Mouse (Mus musculus) right cerebral cortex, postnatal 4 days (tissue): ENCODE results near the gene Aldh1l1.

Experiments used
- DNase-seq: peaks from one replicate; pipeline ENCODE4 v3.0.0-alpha.2; 2022

Aldh1l1 gene

GRCm38 (mm10) chr6:90472697-90473096, 13.5 kb upstream of the Aldh1l1 start:
- no peak for DNase-seq

DNA sequence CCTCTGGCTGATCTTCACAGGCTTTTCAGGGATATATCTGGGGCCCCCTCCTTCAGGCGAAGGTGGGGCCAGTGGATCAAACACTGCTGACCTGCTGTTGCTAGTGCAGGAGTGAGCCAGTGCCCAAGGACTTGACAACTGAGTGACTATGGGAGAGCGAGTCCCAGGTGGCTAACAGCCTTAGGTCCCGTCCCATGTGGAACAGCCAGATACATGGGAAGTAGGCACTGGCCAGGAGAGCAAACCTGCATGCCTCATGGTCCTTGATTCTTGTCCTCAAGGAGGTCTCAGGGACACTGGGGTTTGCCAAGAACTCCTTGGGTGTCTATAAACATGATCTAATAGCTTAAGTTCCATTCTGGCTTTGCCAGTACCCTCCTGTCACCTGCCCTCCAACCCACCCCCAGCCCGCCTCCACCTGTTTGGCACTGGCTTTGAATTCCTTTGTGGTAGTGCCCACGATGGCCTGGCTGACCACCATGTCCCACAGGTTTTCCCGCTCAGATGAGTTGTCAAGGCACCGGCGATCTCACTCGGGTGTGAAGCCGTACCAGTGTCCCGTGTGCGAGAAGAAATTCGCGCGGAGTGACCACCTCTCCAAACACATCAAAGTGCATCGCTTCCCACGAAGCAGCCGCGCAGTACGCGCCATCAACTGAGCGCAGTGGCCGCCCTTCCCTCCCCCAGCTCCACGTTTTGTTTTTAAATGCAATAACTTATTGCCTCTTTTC, 12.4 kb upstream of the Aldh1l1 start:
- no peak for DNase-seq

DNA sequence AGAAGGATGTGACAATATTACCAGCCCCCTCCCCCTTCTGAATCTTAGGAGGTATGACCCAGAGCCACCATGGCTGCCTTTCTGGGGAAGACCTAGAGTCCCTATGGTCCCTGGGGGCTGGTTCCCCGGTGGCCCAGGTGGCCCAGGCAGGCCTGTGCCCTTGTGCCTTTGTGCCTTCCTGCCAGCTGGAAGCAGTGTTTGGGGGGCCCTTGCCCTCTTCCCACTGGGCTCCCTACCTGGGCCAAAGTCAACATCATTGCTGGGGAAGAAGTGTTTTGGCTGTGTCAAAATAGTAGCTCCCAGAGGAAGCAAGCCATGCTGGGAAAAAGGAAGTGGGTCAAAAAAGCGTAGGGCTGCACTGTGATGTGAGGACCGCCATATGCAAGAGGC, 11.9 kb upstream of the Aldh1l1 start:
- no peak for DNase-seq

DNA sequence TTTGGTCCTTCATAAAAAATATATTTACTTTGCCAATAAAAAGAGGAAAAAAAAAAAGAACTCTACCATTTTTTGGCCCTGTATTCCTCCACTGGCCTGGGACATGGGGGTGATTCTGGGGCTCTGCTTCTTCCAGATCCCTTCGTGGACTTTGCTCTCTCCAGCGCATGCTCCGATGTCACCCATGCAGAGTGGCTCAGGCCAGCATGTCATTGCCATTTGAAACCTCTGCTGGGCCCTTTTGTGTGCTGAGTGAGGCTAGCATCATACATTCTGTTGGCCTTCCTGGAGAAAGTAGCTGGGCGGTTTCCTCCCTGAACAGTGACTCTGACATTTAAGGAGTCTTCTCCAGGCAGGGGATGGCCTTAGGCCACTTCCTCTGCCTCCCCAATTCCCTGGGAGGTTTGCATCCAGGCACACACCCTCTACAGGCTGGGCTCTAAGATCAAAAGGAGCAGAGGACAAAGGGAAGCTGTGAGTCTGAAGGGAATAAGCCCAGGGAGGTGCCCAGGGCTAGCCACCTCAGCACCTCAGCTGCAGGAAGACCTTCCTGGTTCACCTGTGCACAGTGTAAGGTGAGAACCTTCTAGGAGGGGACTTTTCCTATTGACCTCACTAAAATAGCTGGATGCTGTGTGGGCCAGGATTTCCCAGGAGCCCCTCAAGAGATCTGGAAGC, 10.9 kb upstream of the Aldh1l1 start:
- DNase-seq = no peak

- no peak for DNase-seq
Observed at GRCm38 (mm10) chr6:90475854-90476212, 10.4 kb upstream of the Aldh1l1 start.

DNA sequence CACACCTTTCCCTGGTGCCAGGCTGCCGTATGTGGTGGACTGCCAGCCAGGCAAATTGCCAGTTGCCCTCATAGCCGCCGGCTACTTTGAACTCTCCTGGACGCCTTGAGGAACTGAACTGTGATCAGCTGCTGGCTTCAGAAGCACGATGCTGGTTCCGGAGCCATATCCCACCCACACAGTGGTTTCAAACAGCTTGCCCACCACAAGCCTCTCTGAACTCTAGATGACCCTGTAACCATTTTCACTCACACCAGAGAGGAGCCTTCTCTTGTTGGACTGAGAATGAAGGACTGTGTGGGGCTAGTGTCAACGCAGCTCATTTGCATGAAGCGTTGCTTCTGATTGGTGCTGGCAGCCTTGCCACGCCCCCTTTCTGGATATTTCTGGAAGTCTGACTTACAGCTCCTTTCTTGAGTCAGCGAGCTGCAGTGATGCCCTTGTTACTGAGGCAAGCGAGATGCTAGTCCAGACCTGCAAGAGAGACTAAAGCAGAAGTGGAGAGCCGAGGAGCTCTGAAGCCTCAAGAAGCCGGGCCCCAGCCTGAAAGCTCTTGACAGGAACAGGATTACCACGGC, 9.2 kb upstream of the Aldh1l1 start:
- DNase-seq = no peak

DNA sequence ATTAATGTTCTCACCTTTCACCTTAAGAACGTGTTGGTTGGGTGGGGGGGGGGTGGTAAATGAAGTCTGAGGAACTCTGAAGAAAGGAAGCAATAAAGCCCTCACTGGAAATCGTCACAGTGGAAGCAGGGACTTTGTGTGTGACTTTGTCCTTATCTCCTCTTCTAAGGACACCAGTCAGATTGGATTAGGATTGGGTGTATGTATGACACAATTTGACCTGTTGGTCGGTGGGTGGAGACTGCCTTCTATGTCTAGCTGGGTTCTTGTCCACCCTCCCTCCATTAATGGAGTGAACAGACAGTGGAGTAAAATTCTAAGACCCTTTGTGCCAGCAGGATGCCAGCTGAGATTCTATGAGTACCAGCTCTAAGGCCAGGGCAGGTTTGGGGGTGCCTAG, 2.0 kb upstream of the Aldh1l1 start:
- no peak for DNase-seq

DNA sequence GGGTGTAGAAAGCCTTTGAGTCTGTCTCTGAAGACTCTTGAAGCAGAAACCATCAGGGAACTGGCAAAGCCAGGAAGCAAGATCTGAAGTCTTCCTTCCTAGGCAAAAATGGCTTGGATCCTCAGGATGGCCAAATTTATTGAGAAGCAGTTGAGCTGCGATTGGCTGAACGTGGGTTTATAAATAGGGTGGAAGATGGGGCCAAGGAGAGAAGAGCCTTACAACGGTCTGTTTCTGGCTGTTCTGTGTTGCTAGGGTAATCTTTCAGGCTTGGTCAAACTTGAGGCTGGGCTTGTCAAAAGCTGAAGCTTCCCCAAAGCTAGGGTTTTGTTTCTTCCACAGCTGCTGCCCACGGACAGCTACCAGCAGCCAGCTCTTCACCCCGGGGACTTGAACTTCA, 1.4 kb upstream of the Aldh1l1 start:
- no peak for DNase-seq

DNA sequence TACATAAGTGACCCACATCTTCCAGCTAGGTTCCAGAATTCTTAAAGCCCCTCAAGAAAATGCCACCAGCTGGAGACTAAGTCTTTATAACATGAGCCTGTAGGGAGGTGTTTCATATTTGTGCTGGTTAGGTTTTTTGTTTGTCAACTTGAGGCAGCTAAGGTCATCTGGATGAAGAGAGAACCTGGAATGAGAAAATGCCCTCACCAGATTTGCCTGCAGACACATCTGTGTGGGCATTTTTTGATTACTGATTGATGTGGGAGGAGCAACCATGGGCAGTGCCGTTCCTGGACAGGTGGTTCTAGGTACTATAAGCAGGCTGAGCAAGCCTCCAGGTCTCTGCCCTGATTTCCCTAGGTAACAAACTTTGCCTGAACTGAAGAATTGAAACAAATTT, 1.3 kb downstream of the Aldh1l1 start:
- no peak for DNase-seq

DNA sequence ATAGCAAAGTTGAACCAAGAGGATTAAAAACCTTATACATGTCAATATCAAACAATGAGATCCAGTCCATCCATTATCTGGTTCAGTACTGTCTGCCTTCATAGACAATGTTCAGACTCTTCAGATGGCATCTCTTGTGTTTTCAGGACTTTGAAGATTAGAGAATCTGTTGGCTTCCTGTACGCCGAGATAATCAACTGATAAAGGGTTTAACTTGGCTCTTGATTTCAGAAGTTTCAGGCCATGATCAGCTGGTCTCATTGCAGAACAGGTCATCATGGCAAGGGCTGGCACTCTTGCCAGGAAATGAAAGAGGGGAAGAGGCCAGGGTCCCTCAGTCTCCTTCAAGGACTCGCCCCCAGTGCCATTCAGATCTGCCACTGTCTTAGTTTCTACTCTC, 3.3 kb downstream of the Aldh1l1 start:
- no peak for DNase-seq

GRCm38 (mm10) chr6:90490976-90491375, 4.7 kb downstream of the Aldh1l1 start:
- no peak for DNase-seq

DNA sequence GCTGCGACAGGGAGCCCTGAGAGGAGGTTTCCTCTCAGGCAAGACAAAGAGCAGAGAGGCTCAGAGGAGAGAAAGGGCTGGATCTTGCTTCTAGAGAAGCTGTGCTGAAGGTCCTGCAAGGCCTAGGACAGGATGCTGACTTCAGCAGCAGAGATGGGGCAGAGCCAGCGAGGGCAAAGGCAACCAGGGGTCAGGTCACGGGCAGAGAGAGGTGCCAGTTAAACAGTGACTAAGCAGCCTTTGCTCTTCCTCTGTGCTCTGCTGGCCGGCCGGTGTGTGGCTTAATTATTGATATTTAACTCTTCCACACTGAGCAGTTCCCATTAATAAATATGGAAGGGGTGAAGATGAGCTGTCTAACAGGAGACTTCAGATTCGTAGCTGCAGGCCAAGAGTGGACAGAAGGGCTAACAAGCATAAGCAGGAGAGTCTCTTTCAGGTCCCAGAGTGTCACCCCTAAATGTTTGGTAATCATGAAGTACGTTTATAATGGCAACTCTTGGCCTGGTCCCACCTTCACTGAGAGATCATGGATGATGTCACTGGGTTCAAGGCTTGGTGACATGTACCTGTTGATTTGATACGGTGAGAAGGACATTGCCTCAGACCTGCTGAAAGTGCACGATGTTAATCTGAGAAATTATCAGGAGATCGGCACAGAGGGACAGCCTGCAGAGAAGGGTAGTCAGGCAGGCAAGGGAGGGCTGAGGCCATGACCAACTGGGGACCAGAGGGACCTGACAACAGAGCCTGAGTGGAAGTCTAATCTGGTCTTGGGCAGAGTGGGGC, 5.9 kb downstream of the Aldh1l1 start:
- no peak for DNase-seq

DNA sequence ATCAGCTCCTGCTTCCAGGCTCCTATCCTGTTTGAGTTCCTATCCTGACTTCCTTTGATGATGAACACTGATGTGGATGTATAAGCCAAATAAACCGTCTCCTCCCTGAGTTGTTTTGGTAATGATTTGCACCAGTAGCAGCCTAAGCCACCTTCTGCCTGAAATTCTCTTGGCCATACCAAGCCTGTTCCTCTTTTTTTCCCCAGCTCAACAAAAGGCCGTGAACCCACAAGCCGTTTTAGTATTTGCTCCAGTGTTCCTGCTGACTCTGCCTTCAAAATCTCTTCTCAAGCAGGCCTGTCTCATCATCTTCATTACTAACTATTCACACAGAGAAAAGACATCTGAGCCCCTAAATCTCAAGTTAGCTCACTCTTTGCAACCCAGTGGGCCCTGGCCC, 7.9 kb downstream of the Aldh1l1 start:
- DNase-seq = no peak

DNA sequence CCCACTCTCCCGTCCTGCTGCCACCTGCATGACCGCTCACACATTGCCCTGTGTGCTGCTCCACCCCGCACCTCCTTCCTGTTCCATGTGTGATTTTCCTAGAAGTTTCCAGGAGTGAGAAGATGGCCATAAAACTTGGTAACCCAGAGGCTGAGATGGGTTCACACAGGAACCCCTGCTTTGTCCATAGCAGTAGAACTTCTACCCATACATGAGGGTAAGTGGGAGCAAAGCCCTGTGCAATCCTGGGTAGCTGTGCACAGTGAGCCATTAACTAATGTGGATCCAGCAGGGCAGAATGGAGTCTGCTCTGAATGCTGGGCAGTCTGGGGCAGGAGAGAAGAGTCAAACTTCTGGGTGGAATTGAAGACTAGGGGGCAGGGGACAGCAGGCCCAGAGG, 8.3 kb downstream of the Aldh1l1 start:
- no peak for DNase-seq

DNA sequence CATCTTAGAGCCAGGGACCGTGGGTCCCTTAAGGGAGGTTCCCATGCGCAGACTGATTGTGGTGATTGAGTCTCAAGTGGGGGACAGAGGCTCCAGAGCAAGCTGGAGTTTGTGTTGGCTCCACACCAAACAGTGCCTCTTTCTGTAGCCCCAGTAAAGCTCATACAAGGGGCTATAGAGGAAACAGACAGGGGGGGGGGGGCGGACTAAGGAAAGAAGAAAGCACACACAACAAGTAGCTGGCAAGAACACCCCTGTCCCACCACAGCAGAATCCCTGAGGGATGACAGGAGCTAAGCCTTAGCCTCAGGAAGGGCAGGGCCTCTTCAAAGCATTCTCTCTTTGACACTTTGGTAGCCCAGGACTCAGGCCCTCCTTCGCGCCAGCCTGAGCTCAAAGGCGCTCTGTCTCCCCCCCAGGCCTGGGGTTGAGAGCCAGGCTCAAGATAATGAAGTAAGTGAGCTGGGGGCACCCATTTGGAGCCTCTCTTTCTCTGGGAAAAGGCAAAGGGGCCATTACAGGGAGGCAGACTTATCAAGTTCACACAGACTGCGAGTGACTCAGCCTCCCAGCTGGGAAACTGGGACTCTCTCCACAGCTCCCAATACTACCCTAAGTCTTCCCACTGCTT, 9.2 kb downstream of the Aldh1l1 start:
- peak; percentile 25 for DNase-seq

DNA sequence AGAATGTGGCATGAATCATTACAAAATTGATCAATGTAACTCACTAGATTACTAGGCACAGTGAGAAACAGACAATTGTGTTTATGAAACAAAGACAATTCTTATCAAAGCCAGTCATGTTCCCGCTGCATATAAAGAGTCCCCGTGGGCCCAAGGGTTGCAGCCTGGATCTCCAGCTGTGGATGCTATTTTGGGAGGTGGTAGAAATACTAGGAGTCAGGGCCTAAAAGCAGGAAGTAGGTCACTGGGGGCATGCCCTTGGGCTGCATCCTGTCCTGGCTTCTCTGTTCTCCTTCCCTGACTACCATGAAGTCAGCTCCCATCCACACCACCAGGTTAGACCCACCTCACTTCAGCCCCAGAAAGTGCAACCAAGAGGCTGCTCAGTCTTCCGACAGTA, 10.0 kb downstream of the Aldh1l1 start:
- no peak for DNase-seq

DNA sequence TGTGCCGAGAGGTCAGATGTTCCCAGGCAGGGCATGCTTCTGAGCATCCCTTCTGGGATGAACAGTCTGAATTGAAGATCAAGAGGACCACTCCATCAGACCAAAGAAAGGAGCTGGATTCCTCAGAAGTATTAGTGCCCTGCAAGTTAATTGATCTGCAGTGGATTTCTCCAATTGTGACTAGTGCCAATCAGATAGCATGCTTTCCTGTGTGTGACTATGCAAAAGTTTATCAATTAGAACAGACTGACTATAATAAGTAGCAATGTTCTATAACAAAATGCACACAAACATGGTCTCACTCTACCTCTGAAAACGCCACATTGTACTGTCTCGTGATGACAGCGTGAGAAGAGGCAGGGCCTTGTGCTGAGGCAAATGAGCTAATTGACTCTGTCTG, 13.3 kb downstream of the Aldh1l1 start:
- DNase-seq = no peak

- no peak for DNase-seq
Observed at GRCm38 (mm10) chr6:90501222-90501940, 15.2 kb downstream of the Aldh1l1 start.

GRCm38 (mm10) chr6:90505906-90506305, 19.7 kb downstream of the Aldh1l1 start:
- DNase-seq = no peak

DNA sequence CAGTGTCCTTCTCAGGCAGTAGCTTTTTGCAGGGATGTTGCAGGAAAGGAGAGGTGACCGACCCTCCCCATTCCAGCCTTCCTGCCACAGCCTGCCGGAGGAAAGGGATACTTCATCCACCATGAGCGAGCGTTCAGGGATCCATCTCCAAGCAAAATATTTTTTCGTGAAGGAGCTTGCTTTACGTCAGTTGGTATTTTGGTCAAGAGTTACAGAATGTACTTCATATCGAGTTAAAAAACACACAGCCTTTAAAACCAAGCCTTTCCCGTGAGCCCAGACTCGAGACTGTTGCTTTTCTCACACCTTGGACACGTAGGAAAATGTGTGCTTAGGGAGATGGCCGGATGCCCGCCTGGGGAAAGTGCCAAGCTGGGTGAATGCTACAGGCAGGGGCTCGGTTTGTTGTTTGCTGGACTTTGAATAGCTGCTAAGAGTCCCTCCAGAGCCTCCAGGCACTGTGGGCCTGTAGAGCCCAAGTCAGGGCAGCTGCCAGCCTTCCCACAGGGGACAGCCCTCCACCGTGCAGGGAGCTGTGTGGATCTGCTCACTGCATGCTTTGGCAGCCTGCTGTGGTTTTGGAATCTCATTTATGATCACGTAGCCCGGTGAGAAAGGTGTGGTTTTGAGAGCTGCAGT, 20.6 kb downstream of the Aldh1l1 start:
- DNase-seq = peak; percentile 87

GRCm38 (mm10) chr6:90507443-90507842, 21.2 kb downstream of the Aldh1l1 start:
- DNase-seq = no peak

DNA sequence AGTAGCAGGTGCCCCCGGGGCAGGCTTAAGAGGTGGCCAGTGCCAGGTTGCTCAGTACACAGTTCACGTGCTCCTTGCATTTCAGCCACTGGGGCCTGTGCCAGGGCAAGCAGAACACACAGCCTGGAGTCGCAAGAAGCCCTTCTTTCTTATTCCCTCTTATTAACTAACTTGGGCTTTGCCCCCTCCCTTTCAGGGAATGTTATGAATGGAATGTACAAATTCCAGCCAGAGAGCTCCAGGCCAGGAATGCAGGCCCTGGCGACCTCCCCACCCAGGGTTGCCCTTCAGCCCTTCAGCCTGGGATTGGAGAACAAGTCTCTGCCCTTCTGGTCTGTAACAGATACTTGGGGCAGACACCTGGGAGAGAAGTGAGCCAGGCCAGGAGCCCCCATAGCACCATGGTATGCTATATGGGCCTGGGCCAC, 22.0 kb downstream of the Aldh1l1 start:
- DNase-seq = peak; percentile 44
